Mouse (Mus musculus) left cerebral cortex, adult 2 months (tissue): ENCODE measurements around the gene Ecm1. TPM values are rescaled to one million over a fixed set of nuclear protein-coding genes. Genes with fewer than 3 reads are reported as not detected.
A peak's percentile ranks its signal among the peaks of the same experiment; 100 is the strongest.

ENCODE experiments used
- DNase-seq, 2 experiments: peaks; one replicate each; pipeline ENCODE4 v3.0.0; 2021 to 2022; ENCODE audit warnings: low spot score in 2 of 2, mixed read lengths in 1 of 2; ENCODE audit errors: extremely low spot score in 1 of 2
- H3K27ac ChIP-seq: fragments of 200-600 bp; 2 replicates; pipeline ENCODE4 v1.8.1; 2022
- H3K4me3 ChIP-seq: fragments of 200-600 bp; 2 replicates; pipeline ENCODE4 v1.8.1; 2022
- CTCF ChIP-seq: fragments of 200-600 bp; IDR thresholded peaks from 2 replicates; pipeline ENCODE4 v1.8.1; 2022; ENCODE audit warnings: antibody characterized with exemption, mild to moderate bottlenecking, moderate library complexity
- intact Hi-C: fragments of 180-260 bp; cut with DNase I; formaldehyde crosslinking; loops from one replicate; pipeline ENCODE4 v1.15.1; 2025
- total RNA-seq, 2 experiments: library from RNA; stranded (reverse); gene quantifications; 2 replicates each; pipeline ENCODE4 v1.2.3; 2021

Ecm1 gene
- total RNA-seq, 2 experiments from 2014 or later: 9.2 to 11.3 TPM

- intact Hi-C loops: no loop called here
- Histone ChIP-seq H3K27ac (peak overlapping the region; percentile 83), H3K4me3 (peak overlapping the region; percentile 84)
- DNase-seq: peak; percentile 94
- TF ChIP-seq CTCF: no peak
Observed at GRCm38 (mm10) chr3:95754345-95755206, 15.2 kb upstream of the Ecm1 start.

DNA sequence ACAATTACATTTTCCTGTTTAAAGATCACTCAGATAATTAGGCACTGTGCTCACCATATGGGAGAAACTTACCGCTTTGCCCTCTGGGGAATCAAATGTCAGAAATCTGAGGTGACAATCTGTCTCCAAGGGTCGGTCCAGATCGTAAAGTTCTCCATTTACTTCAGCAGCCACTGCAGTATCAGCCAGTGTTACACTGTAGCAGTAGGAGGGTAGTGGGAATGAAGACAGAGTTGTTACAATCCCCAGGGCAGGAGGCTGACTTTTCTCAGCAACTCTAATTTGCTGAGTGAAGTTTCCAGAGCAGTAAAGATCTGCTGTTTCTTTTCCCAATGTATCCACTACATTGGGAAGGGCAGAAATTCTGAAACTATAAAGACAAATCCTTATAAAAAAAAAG lies 13.6 kb upstream of the Ecm1 start:
- DNase-seq: no peak
- H3K4me3 ChIP-seq: no peak overlapping the region
- H3K27ac ChIP-seq: no peak overlapping the region
- TF ChIP-seq CTCF: no peak
- intact Hi-C loops: no loop called here

GRCm38 (mm10) chr3:95740406-95740805 lies 1.0 kb upstream of the Ecm1 start:
- DNase-seq: no peak
- intact Hi-C loops: no loop called here
- H3K4me3 ChIP-seq: no peak overlapping the region
- peak overlapping the region; percentile 59; the same call in 1 of the 2 replicates for H3K27ac ChIP-seq
- TF ChIP-seq CTCF: no peak

- H3K27ac ChIP-seq: no peak overlapping the region
- DNase-seq: no peak
- no peak for TF ChIP-seq CTCF
- intact Hi-C loops: no loop called here
- no peak overlapping the region for H3K4me3 ChIP-seq
Observed at GRCm38 (mm10) chr3:95735071-95735670, 4.2 kb downstream of the Ecm1 start.

GRCm38 (mm10) chr3:95734092-95734702 lies 5.2 kb downstream of the Ecm1 start:
- Histone ChIP-seq H3K4me3 (no peak overlapping the region), H3K27ac (no peak overlapping the region)
- no peak for DNase-seq
- intact Hi-C loops: no loop called here
- no peak for TF ChIP-seq CTCF

- H3K27ac ChIP-seq: no peak overlapping the region
- intact Hi-C loops: no loop called here
- no peak overlapping the region for H3K4me3 ChIP-seq
- TF ChIP-seq CTCF: no peak
- no peak for DNase-seq
Observed at GRCm38 (mm10) chr3:95732744-95733521, 6.4 kb downstream of the Ecm1 start.

GRCm38 (mm10) chr3:95732297-95732696 lies 7.1 kb downstream of the Ecm1 start:
- intact Hi-C loops: no loop called here
- TF ChIP-seq CTCF: no peak
- H3K4me3 ChIP-seq: no peak overlapping the region
- DNase-seq: no peak
- H3K27ac ChIP-seq: no peak overlapping the region

- intact Hi-C loops: no loop called here
- H3K4me3 ChIP-seq: no peak overlapping the region
- no peak overlapping the region for H3K27ac ChIP-seq
- DNase-seq: no peak
- peak; percentile 13; the same call in 1 of the 2 replicates for TF ChIP-seq CTCF
Observed at GRCm38 (mm10) chr3:95731802-95732201, 7.6 kb downstream of the Ecm1 start.

DNA sequence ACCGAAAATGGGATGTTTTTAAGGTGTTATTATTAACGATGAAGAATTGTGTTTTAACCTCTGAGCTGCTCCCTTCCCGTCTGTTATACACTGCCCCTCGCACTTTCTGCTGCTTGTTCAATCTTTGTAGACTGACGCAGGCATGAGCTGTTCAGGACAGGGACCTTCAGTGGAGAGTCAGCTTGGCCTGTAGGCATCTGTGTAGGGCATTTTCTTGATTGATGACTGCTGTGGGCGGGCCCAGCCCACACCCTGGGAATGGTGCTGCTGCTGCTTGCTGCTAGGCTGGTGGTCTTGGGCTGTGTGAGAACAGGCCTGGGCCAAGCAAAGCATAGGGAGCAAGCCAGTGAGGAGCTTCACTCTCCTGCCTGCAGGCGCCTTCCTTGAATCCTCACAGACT lies 8.9 kb downstream of the Ecm1 start:
- TF ChIP-seq CTCF: no peak
- H3K27ac ChIP-seq: no peak overlapping the region
- intact Hi-C loops: no loop called here
- H3K4me3 ChIP-seq: no peak overlapping the region
- no peak for DNase-seq

DNA sequence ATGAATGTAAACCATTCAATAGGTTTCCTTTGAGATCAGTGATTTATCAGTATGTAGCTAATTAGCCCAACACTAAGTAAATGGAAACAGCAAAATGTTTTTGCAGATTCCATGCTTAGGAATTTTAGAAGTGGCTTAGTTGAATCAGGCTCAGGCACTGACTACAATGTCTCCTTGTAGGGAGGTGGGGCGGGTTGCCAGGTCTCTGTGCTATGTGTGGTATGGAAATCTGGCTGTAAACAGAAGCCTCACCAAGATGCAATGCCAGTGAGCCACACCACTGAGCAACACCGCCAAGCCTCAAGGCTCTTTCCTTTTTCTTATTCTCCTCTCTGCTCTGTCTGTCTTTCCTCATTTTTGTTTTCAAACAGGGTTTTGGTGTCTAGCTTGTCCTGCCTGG lies 10.5 kb downstream of the Ecm1 start:
- intact Hi-C loops: no loop called here
- DNase-seq: no peak
- Histone ChIP-seq H3K4me3 (no peak overlapping the region), H3K27ac (no peak overlapping the region)
- no peak for TF ChIP-seq CTCF

GRCm38 (mm10) chr3:95726696-95727358 lies 12.5 kb downstream of the Ecm1 start:
- no peak for TF ChIP-seq CTCF
- no peak for DNase-seq
- Histone ChIP-seq H3K4me3 (no peak overlapping the region), H3K27ac (no peak overlapping the region)
- intact Hi-C loops: no loop called here
